ENCODE assay signal across 13 mouse cellular contexts in the genomic region with DNA sequence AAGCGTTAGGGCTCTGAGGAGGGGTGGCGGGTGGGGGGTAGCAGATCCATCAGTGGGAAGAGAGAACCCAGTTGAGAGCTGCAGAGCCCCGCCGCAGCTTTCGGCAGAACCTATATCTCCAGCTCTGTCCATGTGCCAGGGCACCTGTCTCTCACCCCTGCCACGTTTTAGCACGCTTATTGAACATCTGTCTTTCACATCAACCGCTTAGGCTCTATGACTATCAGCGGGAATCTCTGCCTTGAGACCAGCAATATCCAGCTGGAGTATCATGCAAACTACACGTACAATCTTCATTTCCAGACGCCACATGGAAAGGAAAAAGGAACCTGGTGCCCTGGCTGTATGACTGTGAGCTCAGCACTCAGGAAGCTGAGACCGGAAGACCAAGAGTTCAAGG.
DNase-seq lines count a peak whose midpoint lies in the region; ATAC-seq lines count a peak whose summit lies in the region.
"Had no signal": no experiment of that assay in that cellular context is flagged by ENCODE, and none has a peak within 500 bp of the region (broad histone marks: within the 10 kb centered on the region; RNA-seq: fewer than 3 reads in every experiment).

No protein-coding gene starts in this region.

- H3K27me3 ChIP-seq in heart, embryonic 13.5 days (replicated peaks), result peaks cover 29% of the 10 kb centered on the region
- H3K27me3 ChIP-seq in heart, embryonic 12.5 days (replicated peaks), result 0 out of 2 replicates have a peak, but pooled peaks cover 8% of the 10 kb centered on the region
- no peaks in the 10 kb centered on the region for H3K27me3 ChIP-seq in midbrain, embryonic 11.5 days (ENCODE audit: control insufficient read depth, insufficient read depth, low read length)
- H3K27me3 ChIP-seq in midbrain, embryonic 15.5 days (replicated peaks), result no peaks in the 10 kb centered on the region
- no peaks in the 10 kb centered on the region for H3K27me3 ChIP-seq in hindbrain, embryonic 12.5 days
- no peaks in the 10 kb centered on the region for H3K27me3 ChIP-seq in neural tube, embryonic 14.5 days (ENCODE audit: control insufficient read depth, insufficient read depth, low read length)

- H3K4me2 ChIP-seq in heart, embryonic 13.5 days, result no peak overlapping the region
- H3K4me2 ChIP-seq in heart, embryonic 12.5 days, result no peak overlapping the region
- no peak overlapping the region for H3K4me2 ChIP-seq in midbrain, embryonic 11.5 days
- H3K4me2 ChIP-seq in midbrain, embryonic 15.5 days, result no peak overlapping the region
- no peak overlapping the region for H3K4me2 ChIP-seq in hindbrain, embryonic 12.5 days (replicated peaks)
- H3K4me2 ChIP-seq in neural tube, embryonic 14.5 days (ENCODE audit: low read depth, low read length), result no peak overlapping the region

- H3K36me3 ChIP-seq in heart, embryonic 13.5 days, result no peaks in the 10 kb centered on the region
- H3K36me3 ChIP-seq in heart, embryonic 12.5 days, result no peaks in the 10 kb centered on the region
- no peaks in the 10 kb centered on the region for H3K36me3 ChIP-seq in midbrain, embryonic 11.5 days (ENCODE audit: control insufficient read depth, insufficient read depth, low read length)
- H3K36me3 ChIP-seq in midbrain, embryonic 15.5 days (replicated peaks), result no peaks in the 10 kb centered on the region
- H3K36me3 ChIP-seq in hindbrain, embryonic 12.5 days, result no peaks in the 10 kb centered on the region
- H3K36me3 ChIP-seq in neural tube, embryonic 14.5 days (ENCODE audit: control insufficient read depth, insufficient read depth, low read length), result no peaks in the 10 kb centered on the region

- peaks cover 27% of the 10 kb centered on the region for H3K4me1 ChIP-seq in heart, embryonic 13.5 days
- H3K4me1 ChIP-seq in heart, embryonic 12.5 days (replicated peaks), result peaks cover 29% of the 10 kb centered on the region
- peaks cover 21% of the 10 kb centered on the region for H3K4me1 ChIP-seq in midbrain, embryonic 11.5 days (ENCODE audit: control insufficient read depth, insufficient read depth, low read length)
- peaks cover 22% of the 10 kb centered on the region for H3K4me1 ChIP-seq in midbrain, embryonic 15.5 days
- peaks cover 32% of the 10 kb centered on the region for H3K4me1 ChIP-seq in hindbrain, embryonic 12.5 days
- peaks cover 13% of the 10 kb centered on the region for H3K4me1 ChIP-seq in neural tube, embryonic 14.5 days (ENCODE audit: control insufficient read depth, insufficient read depth, low read length)

- peak; percentile 83 for DNase-seq in midbrain, embryonic 11.5 days (ENCODE audit: low spot score, missing footprints)
- no peak for DNase-seq in thymus, postnatal 36 days
- DNase-seq: adrenal gland, adult 8-10 months; cerebellum, adult 8-10 months; forebrain, postnatal 0 days; thymus, adult 2 months had no signal

- ATAC-seq in heart, embryonic 13.5 days (ENCODE audit: extremely low read depth, insufficient number of reproducible peaks, low FRiP score, low TSS enrichment), result no peak
- ATAC-seq in heart, embryonic 12.5 days (ENCODE audit: insufficient number of reproducible peaks, low FRiP score), result no peak
- ATAC-seq in midbrain, embryonic 11.5 days (ENCODE audit: low FRiP score), result no peak
- ATAC-seq in midbrain, embryonic 15.5 days (replicated peaks), result no peak
- no peak for ATAC-seq in hindbrain, embryonic 12.5 days (ENCODE audit: low FRiP score)
- ATAC-seq in neural tube, embryonic 14.5 days (ENCODE audit: low read depth), result no peak
- ATAC-seq: inflammation-experienced regulatory T-cells, adult 6 months had no signal

- no peak overlapping the region for H3K4me3 ChIP-seq in heart, embryonic 13.5 days
- no peak overlapping the region for H3K4me3 ChIP-seq in heart, embryonic 12.5 days
- H3K4me3 ChIP-seq in midbrain, embryonic 11.5 days (ENCODE audit: low read depth, low read length), result no peak overlapping the region
- H3K4me3 ChIP-seq in midbrain, embryonic 15.5 days, result no peak overlapping the region
- H3K4me3 ChIP-seq in hindbrain, embryonic 12.5 days, result no peak overlapping the region
- no peak overlapping the region for H3K4me3 ChIP-seq in neural tube, embryonic 14.5 days (ENCODE audit: low read depth, low read length)
- H3K4me3 ChIP-seq: layer of hippocampus, adult 2 months had no signal

- H3K27ac ChIP-seq in heart, embryonic 13.5 days (replicated peaks), result peak overlapping the region; percentile 15; the same call in 1 of the 2 replicates
- no peak overlapping the region for H3K27ac ChIP-seq in heart, embryonic 12.5 days (ENCODE audit: poor library complexity, severe bottlenecking)
- no peak overlapping the region for H3K27ac ChIP-seq in midbrain, embryonic 11.5 days (ENCODE audit: low read depth, low read length)
- no peak overlapping the region for H3K27ac ChIP-seq in midbrain, embryonic 15.5 days
- 0 out of 2 replicates have a peak overlapping the region, but pooled peaks have one; percentile 50 for H3K27ac ChIP-seq in hindbrain, embryonic 12.5 days
- peak overlapping the region; percentile 6; the same call in 1 of the 2 replicates for H3K27ac ChIP-seq in neural tube, embryonic 14.5 days (ENCODE audit: low read depth, low read length)
- H3K27ac ChIP-seq: layer of hippocampus, adult 2 months had no signal

- 48% methylated on average over 12 of the region's 12 CpGs for WGBS in heart, embryonic 13.5 days
- WGBS in heart, embryonic 12.5 days, result 52% methylated on average over 12 of the region's 12 CpGs
- 82% methylated on average over 12 of the region's 12 CpGs for WGBS in midbrain, embryonic 11.5 days
- 66% methylated on average over 12 of the region's 12 CpGs for WGBS in midbrain, embryonic 15.5 days
- WGBS in hindbrain, embryonic 12.5 days, result 68% methylated on average over 12 of the region's 12 CpGs
- 54% methylated on average over 12 of the region's 12 CpGs for WGBS in neural tube, embryonic 14.5 days

- H3K9me3 ChIP-seq in heart, embryonic 13.5 days, result no peaks in the 10 kb centered on the region
- H3K9me3 ChIP-seq in heart, embryonic 12.5 days (replicated peaks), result no peaks in the 10 kb centered on the region
- H3K9me3 ChIP-seq in midbrain, embryonic 11.5 days (ENCODE audit: control insufficient read depth, low read length), result no peaks in the 10 kb centered on the region
- H3K9me3 ChIP-seq in midbrain, embryonic 15.5 days, result no peaks in the 10 kb centered on the region
- no peaks in the 10 kb centered on the region for H3K9me3 ChIP-seq in hindbrain, embryonic 12.5 days (replicated peaks)
- H3K9me3 ChIP-seq in neural tube, embryonic 14.5 days (ENCODE audit: control insufficient read depth, low read length), result no peaks in the 10 kb centered on the region

- no peak overlapping the region for H3K9ac ChIP-seq in heart, embryonic 13.5 days
- no peak overlapping the region for H3K9ac ChIP-seq in heart, embryonic 12.5 days
- H3K9ac ChIP-seq in midbrain, embryonic 11.5 days (ENCODE audit: low read length), result no peak overlapping the region
- no peak overlapping the region for H3K9ac ChIP-seq in midbrain, embryonic 15.5 days
- H3K9ac ChIP-seq in hindbrain, embryonic 12.5 days, result no peak overlapping the region
- no peak overlapping the region for H3K9ac ChIP-seq in neural tube, embryonic 14.5 days (replicated peaks; ENCODE audit: low read depth, low read length)
- H3K9ac ChIP-seq: forebrain, postnatal 0 days had no signal

Comparison
In these comparisons a context has a peak if more than half of its experiments do, and no peak if none do; other contexts are left out.
1. H3K27ac ChIP-seq: peak in heart, embryonic 13.5 days (single experiment), hindbrain, embryonic 12.5 days (single experiment) and neural tube, embryonic 14.5 days (single experiment); none in heart, embryonic 12.5 days (single experiment), midbrain, embryonic 11.5 days (single experiment) and midbrain, embryonic 15.5 days (single experiment).